Mouse (Mus musculus) right cerebral cortex, adult 18-20 months (tissue): ENCODE results near the gene Sema7a.

Source experiments
- DNase-seq: peaks from one replicate; pipeline ENCODE4 v3.0.0; 2022; ENCODE audit warnings: mixed read lengths

Sema7a gene

GRCm38 (mm10) chr9:57938225-57939055, 1.5 kb upstream of the Sema7a start:
- DNase-seq = no peak

- no peak for DNase-seq
Measured at GRCm38 (mm10) chr9:57940349-57940794, 460 bp downstream of the Sema7a start.

- DNase-seq = no peak
Measured at GRCm38 (mm10) chr9:57940861-57941638, 1.1 kb downstream of the Sema7a start.

GRCm38 (mm10) chr9:57942039-57942438, 2.1 kb downstream of the Sema7a start:
- DNase-seq = no peak

GRCm38 (mm10) chr9:57943067-57943466, 3.2 kb downstream of the Sema7a start:
- DNase-seq = no peak

GRCm38 (mm10) chr9:57944572-57944971, 4.7 kb downstream of the Sema7a start:
- peak; percentile 63 for DNase-seq

- no peak for DNase-seq
Measured at GRCm38 (mm10) chr9:57945771-57946616, 6.1 kb downstream of the Sema7a start.

GRCm38 (mm10) chr9:57947381-57948030, 7.6 kb downstream of the Sema7a start:
- DNase-seq = no peak

GRCm38 (mm10) chr9:57948333-57948931, 8.5 kb downstream of the Sema7a start:
- DNase-seq = no peak

GRCm38 (mm10) chr9:57949102-57949704, 9.3 kb downstream of the Sema7a start:
- no peak for DNase-seq

- DNase-seq = no peak
Measured at GRCm38 (mm10) chr9:57949879-57950278, 10.0 kb downstream of the Sema7a start.

GRCm38 (mm10) chr9:57950519-57950918, 10.6 kb downstream of the Sema7a start:
- DNase-seq = peak; percentile 70

- no peak for DNase-seq
Measured at GRCm38 (mm10) chr9:57951993-57952392, 12.1 kb downstream of the Sema7a start.

GRCm38 (mm10) chr9:57954962-57955744, 15.2 kb downstream of the Sema7a start:
- peak; percentile 71 for DNase-seq

- DNase-seq = no peak
Measured at GRCm38 (mm10) chr9:57955764-57956163, 15.9 kb downstream of the Sema7a start.

- DNase-seq = no peak
Measured at GRCm38 (mm10) chr9:57956196-57956837, 16.4 kb downstream of the Sema7a start.

- no peak for DNase-seq
Measured at GRCm38 (mm10) chr9:57956838-57957236, 16.9 kb downstream of the Sema7a start.

GRCm38 (mm10) chr9:57958615-57959014, 18.7 kb downstream of the Sema7a start:
- DNase-seq = no peak

- peak; percentile 61 for DNase-seq
Measured at GRCm38 (mm10) chr9:57959399-57959798, 19.5 kb downstream of the Sema7a start.
